Mouse (Mus musculus): ENCODE data around the gene Xrcc2. TPM values are rescaled to one million over a fixed set of nuclear protein-coding genes. Genes with fewer than 3 reads are reported as not detected.
"Not testable (repeated sequence)": the region's sequence is repeated elsewhere in the genome, so short reads cannot be mapped to it uniquely, and the experiment has no call there.

Gene Xrcc2
- 10.5 and 10.9 TPM in 2 replicates for polyA plus RNA-seq (2015; fragmentation: Nextera tagmentation; extraction: Ambion mirVana)

GRCm38 (mm10) chr5:25705567-25706349, at the start of gene Xrcc2:
TSS of gene Xrcc2 (minus strand) at chr5:25705825.
- Histone ChIP-seq H3K27me3 (no peaks in the 10 kb centered on the region), H3K4me1 (peaks cover 14% of the 10 kb centered on the region), H3K27ac (peak within 1 kb of the TSS; percentile 86), H3K9me3 (replicated peaks) (no peaks in the 10 kb centered on the region), H3K36me3 (peaks cover 19% of the 10 kb centered on the region; the same call in 1 of the 2 replicates), H3K4me2 (peak within 1 kb of the TSS; percentile 80), H3K4me3 (replicated peaks) (peak within 1 kb of the TSS; percentile 91), H3K9ac (peak within 1 kb of the TSS; percentile 77)
- WGBS, result 9% methylated on average over 51 of the region's 51 CpGs
- peak; percentile 97 for ATAC-seq (replicated peaks; ENCODE audit: low FRiP score)

GRCm38 (mm10) chr5:25754236-25754766, 48.7 kb upstream of the Xrcc2 start:
- WGBS, result 13% methylated on average over 2 of the region's 2 CpGs
- Histone ChIP-seq H3K27me3 (no peaks in the 10 kb centered on the region), H3K4me3 (replicated peaks) (no peak overlapping the region), H3K9ac (no peak overlapping the region), H3K27ac (0 out of 2 replicates have a peak overlapping the region, but pooled peaks have one; percentile 4), H3K36me3 (no peaks in the 10 kb centered on the region), H3K4me2 (no peak overlapping the region), H3K9me3 (replicated peaks) (no peaks in the 10 kb centered on the region), H3K4me1 (peaks cover under 1% of the 10 kb centered on the region)
- ATAC-seq (replicated peaks; ENCODE audit: low FRiP score), result 0 out of 2 replicates have a peak, but pooled peaks have one; percentile 46

DNA sequence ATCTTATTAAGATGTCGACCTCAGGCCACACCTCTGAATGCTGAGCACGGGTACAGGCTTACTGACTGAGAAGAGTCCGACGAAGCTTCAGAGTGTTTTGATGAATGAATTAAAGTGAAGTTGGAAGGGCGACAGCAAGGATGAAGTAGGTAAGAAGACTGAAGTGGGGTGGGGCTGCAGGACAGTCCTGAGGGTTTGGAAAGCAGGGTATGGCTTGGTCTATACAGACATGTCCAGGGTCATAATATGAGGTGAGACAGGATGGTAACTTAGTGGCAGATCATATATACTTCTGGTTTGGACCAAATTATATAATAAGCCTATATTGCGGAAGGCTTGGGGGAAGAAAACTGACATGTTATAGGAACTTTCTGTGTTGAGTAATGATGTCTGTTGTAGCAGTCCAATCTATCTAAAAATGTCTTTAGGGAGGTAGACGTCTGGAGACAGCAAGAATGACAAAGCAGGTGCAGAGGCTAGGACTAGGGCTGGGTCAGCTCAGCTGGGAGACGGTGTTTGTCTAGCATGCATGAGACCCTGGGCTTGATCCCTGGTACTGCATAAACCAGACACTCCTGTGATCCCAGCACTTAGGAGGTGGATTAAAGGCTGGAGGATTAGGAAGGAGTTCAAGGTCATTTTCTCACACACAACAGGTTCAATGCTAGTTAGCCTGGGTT, 48.1 kb upstream of the Xrcc2 start:
- H3K9me3 ChIP-seq (replicated peaks), result no peaks in the 10 kb centered on the region
- H3K27me3 ChIP-seq, result no peaks in the 10 kb centered on the region
- WGBS, result 45% methylated on average over 8 of the region's 8 CpGs
- ATAC-seq (replicated peaks; ENCODE audit: low FRiP score), result no peak
- no peak overlapping the region for H3K9ac ChIP-seq
- no peaks in the 10 kb centered on the region for H3K4me1 ChIP-seq
- no peak overlapping the region for H3K27ac ChIP-seq
- no peak overlapping the region for H3K4me3 ChIP-seq (replicated peaks)
- H3K4me2 ChIP-seq, result no peak overlapping the region
- no peaks in the 10 kb centered on the region for H3K36me3 ChIP-seq

DNA sequence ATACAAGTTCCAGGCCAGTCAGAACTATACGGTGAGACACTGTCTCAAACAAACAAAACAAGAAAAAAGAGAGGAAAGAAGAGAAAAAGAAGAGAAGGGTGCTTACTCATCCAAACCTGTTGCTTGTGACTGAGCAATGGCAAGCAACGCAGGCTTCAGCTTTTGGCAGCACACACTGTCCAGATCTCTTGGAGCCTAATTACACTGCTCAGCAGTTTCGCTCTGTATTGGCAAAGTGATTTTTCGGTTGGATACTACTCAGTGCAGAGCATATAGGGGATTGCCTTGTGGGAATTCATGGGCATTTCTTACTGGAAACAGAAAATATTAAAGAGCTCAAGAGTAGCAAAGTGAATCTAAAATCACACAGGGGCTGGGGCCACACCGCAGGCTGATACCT, 47.2 kb upstream of the Xrcc2 start:
- H3K27ac ChIP-seq, result no peak overlapping the region
- H3K9me3 ChIP-seq (replicated peaks), result no peaks in the 10 kb centered on the region
- WGBS, result 83% methylated on average over 5 of the region's 5 CpGs
- no peak overlapping the region for H3K9ac ChIP-seq
- no peaks in the 10 kb centered on the region for H3K36me3 ChIP-seq
- no peak overlapping the region for H3K4me2 ChIP-seq
- H3K4me1 ChIP-seq, result no peaks in the 10 kb centered on the region
- no peak overlapping the region for H3K4me3 ChIP-seq (replicated peaks)
- H3K27me3 ChIP-seq, result no peaks in the 10 kb centered on the region
- no peak for ATAC-seq (replicated peaks; ENCODE audit: low FRiP score)

GRCm38 (mm10) chr5:25751552-25751951, 45.9 kb upstream of the Xrcc2 start:
- no peak for ATAC-seq (replicated peaks; ENCODE audit: low FRiP score)
- Histone ChIP-seq H3K4me1 (no peaks in the 10 kb centered on the region), H3K27ac (no peak overlapping the region), H3K36me3 (no peaks in the 10 kb centered on the region), H3K4me2 (no peak overlapping the region), H3K9me3 (replicated peaks) (no peaks in the 10 kb centered on the region), H3K4me3 (replicated peaks) (no peak overlapping the region), H3K27me3 (no peaks in the 10 kb centered on the region), H3K9ac (no peak overlapping the region)

GRCm38 (mm10) chr5:25748613-25749012, 43.0 kb upstream of the Xrcc2 start:
- 78% methylated on average over 3 of the region's 3 CpGs for WGBS
- H3K4me2 ChIP-seq, result no peak overlapping the region
- no peaks in the 10 kb centered on the region for H3K4me1 ChIP-seq
- no peak for ATAC-seq (replicated peaks; ENCODE audit: low FRiP score)
- no peaks in the 10 kb centered on the region for H3K9me3 ChIP-seq (replicated peaks)
- no peak overlapping the region for H3K27ac ChIP-seq
- H3K4me3 ChIP-seq (replicated peaks), result no peak overlapping the region
- no peak overlapping the region for H3K9ac ChIP-seq
- no peaks in the 10 kb centered on the region for H3K27me3 ChIP-seq
- H3K36me3 ChIP-seq, result no peaks in the 10 kb centered on the region

- H3K4me2 ChIP-seq, result no peak overlapping the region
- H3K4me3 ChIP-seq (replicated peaks), result no peak overlapping the region
- H3K9ac ChIP-seq, result no peak overlapping the region
- no peaks in the 10 kb centered on the region for H3K9me3 ChIP-seq (replicated peaks)
- no peak for ATAC-seq (replicated peaks; ENCODE audit: low FRiP score)
- no peaks in the 10 kb centered on the region for H3K4me1 ChIP-seq
- H3K27ac ChIP-seq, result no peak overlapping the region
- no peaks in the 10 kb centered on the region for H3K27me3 ChIP-seq
- H3K36me3 ChIP-seq, result no peaks in the 10 kb centered on the region
Observed at GRCm38 (mm10) chr5:25747904-25748303, 42.3 kb upstream of the Xrcc2 start.

DNA sequence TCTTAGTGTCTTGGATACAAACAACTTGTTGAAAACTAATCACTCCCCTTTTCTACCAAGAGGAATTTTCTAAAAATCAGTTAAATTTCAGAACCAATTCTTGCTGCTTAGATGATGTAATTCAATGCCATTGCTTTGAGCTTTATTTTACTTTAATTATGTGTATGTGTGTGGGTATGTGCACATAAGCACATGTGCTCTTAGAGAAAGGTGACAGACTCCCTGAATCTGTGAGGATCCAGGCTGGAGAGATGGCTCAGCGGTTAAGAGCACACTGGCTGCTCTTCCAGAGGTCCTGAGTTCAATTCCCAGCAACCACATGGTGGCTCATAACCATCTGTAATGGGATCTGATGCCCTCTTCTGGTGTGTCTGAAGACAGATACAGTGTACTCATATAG, 33.3 kb upstream of the Xrcc2 start:
- not testable (repeated sequence) for H3K4me1 ChIP-seq; H3K27ac ChIP-seq; H3K36me3 ChIP-seq; H3K27me3 ChIP-seq; H3K9me3 ChIP-seq (replicated peaks); H3K4me2 ChIP-seq; H3K9ac ChIP-seq; H3K4me3 ChIP-seq (replicated peaks); ATAC-seq (replicated peaks; ENCODE audit: low FRiP score)
- WGBS, result 93% methylated on average over 1 of the region's 1 CpGs

DNA sequence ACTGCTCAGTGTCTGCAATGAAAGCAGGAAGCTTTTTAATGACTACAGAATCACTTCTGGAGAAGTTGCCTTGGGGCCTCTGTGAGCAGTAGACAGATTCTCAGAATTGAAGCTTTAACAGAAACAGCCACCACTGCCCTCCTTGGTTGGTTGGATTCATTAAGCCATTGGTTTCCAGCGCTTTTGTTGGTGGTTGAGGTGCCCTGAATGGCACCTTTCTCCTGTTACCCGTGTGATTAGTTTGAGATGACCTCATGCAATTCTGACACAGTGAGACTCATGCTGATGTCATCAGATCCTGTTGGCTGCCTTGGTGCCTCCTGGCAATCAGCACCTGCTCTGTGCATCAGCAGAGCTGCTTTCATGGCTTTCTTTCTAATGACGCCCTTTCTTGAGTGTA, 32.8 kb upstream of the Xrcc2 start:
- ATAC-seq (replicated peaks; ENCODE audit: low FRiP score), result no peak
- Histone ChIP-seq H3K9me3 (replicated peaks) (no peaks in the 10 kb centered on the region), H3K9ac (no peak overlapping the region), H3K27me3 (no peaks in the 10 kb centered on the region), H3K27ac (no peak overlapping the region), H3K36me3 (no peaks in the 10 kb centered on the region), H3K4me2 (no peak overlapping the region), H3K4me1 (no peaks in the 10 kb centered on the region), H3K4me3 (replicated peaks) (no peak overlapping the region)
- 53% methylated on average over 3 of the region's 3 CpGs for WGBS

DNA sequence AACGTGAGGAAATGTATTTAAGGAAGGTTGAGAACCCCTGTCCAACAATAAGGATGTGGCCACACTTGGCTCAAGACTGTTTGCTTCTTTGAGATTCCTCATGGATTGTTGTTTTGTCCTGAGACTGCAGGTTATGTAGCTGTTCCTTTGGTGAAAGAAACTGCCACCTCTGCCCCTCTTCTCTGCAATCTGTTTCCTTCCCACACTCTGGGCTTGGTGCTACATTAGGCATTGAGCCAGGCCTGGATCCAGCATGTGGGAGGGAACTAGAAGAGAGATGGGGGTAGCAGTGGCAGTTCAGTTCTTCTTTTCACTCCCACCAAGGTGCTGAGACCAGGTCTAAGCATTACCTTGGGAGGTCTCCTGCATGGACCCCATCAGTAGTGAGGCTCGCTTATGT, 30.2 kb upstream of the Xrcc2 start:
- no peaks in the 10 kb centered on the region for H3K36me3 ChIP-seq
- no peaks in the 10 kb centered on the region for H3K9me3 ChIP-seq (replicated peaks)
- no peak for ATAC-seq (replicated peaks; ENCODE audit: low FRiP score)
- no peak overlapping the region for H3K4me2 ChIP-seq
- no peak overlapping the region for H3K27ac ChIP-seq
- no peak overlapping the region for H3K9ac ChIP-seq
- H3K4me3 ChIP-seq (replicated peaks), result no peak overlapping the region
- no peaks in the 10 kb centered on the region for H3K4me1 ChIP-seq
- WGBS, result 84% methylated on average over 2 of the region's 2 CpGs
- no peaks in the 10 kb centered on the region for H3K27me3 ChIP-seq

GRCm38 (mm10) chr5:25734318-25734717, 28.7 kb upstream of the Xrcc2 start:
- no peak overlapping the region for H3K27ac ChIP-seq
- H3K4me3 ChIP-seq (replicated peaks), result no peak overlapping the region
- no peaks in the 10 kb centered on the region for H3K4me1 ChIP-seq
- H3K9me3 ChIP-seq (replicated peaks), result no peaks in the 10 kb centered on the region
- 3% methylated on average over 1 of the region's 1 CpGs for WGBS
- H3K9ac ChIP-seq, result no peak overlapping the region
- no peaks in the 10 kb centered on the region for H3K36me3 ChIP-seq
- no peak overlapping the region for H3K4me2 ChIP-seq
- ATAC-seq (replicated peaks; ENCODE audit: low FRiP score), result no peak
- H3K27me3 ChIP-seq, result no peaks in the 10 kb centered on the region

DNA sequence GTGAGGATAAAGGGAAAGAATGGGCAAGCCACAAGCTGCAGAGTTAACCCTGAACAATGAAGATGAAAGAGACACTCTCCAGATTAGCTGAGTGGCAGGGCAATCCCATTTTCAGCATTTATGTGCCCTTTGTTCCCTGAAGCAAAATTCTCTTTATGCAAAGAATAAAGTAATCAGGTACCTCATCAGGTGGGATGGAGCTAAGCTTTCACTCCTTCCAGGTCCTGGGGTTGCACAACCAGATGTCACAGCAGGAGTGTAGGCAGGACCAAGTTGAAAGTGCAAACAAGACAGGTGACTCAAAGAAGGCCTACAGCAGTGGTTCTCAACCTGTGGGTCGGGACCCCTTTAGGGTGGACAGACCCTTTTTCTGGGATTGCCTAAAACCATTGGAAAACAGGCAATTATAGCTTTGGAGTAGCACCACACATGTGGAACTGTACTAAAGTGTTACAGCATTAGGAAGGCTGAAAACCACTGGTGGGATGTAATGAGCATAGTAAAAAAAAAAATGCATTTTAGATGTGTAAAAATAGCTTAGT, 18.6 kb upstream of the Xrcc2 start:
- Histone ChIP-seq H3K36me3 (no peaks in the 10 kb centered on the region), H3K9me3 (replicated peaks) (no peaks in the 10 kb centered on the region), H3K4me1 (no peaks in the 10 kb centered on the region), H3K9ac (no peak overlapping the region), H3K27me3 (no peaks in the 10 kb centered on the region), H3K27ac (no peak overlapping the region), H3K4me3 (replicated peaks) (no peak overlapping the region), H3K4me2 (no peak overlapping the region)
- no peak for ATAC-seq (replicated peaks; ENCODE audit: low FRiP score)
- WGBS, result 53% methylated on average over 1 of the region's 1 CpGs
